Mouse (Mus musculus) hindbrain, embryonic 11.5 days (tissue): Measurements from ENCODE around the gene C2cd4a. TPM values are rescaled to one million over a fixed set of nuclear protein-coding genes. Genes with fewer than 3 reads are reported as not detected.

Experiments used
- ATAC-seq: fragments of 200-750 bp; cut with Nextera tagmentation; 2 replicates; pipeline ENCODE4 v1.8.0; 2017; ENCODE audit warnings: mild to moderate bottlenecking, moderate TSS enrichment, moderate library complexity; ENCODE audit not compliant: low FRiP score
- DNase-seq: peaks from one replicate; pipeline ENCODE4 v3.0.0-alpha.2; 2015; ENCODE audit warnings: low spot score
- H3K27ac ChIP-seq: fragments of 300-500 bp; sonication (generic); 2 replicates; pipeline ENCODE4 v1.5.1; 2014; ENCODE audit warnings: mild to moderate bottlenecking, low read depth, low read length
- H3K27me3 ChIP-seq: fragments of 300-500 bp; sonication (generic); 2 replicates; pipeline ENCODE4 v1.6.1; 2014; ENCODE audit warnings: mild to moderate bottlenecking, low read length, moderate library complexity, mixed read lengths; ENCODE audit not compliant: control insufficient read depth, insufficient read depth
- H3K36me3 ChIP-seq: fragments of 300-500 bp; sonication (generic); 2 replicates; pipeline ENCODE4 v1.6.1; 2014; ENCODE audit warnings: mild to moderate bottlenecking, low read length, moderate library complexity, mixed read lengths; ENCODE audit not compliant: control insufficient read depth, insufficient read depth
- H3K4me1 ChIP-seq: fragments of 300-500 bp; sonication (generic); replicated peaks from 2 replicates; pipeline ENCODE4 v1.6.1; 2014; ENCODE audit warnings: low read length, mixed read lengths; ENCODE audit not compliant: control insufficient read depth, insufficient read depth
- H3K4me2 ChIP-seq: fragments of 300-500 bp; sonication (generic); replicated peaks from 2 replicates; pipeline ENCODE4 v1.6.1; 2014; ENCODE audit warnings: mild to moderate bottlenecking, low read depth, low read length
- H3K4me3 ChIP-seq: fragments of 300-500 bp; sonication (generic); 2 replicates; pipeline ENCODE4 v1.5.1; 2014; ENCODE audit warnings: low read depth, low read length
- H3K9ac ChIP-seq: fragments of 300-500 bp; sonication (generic); 2 replicates; pipeline ENCODE4 v1.6.1; 2014; ENCODE audit warnings: low read depth, low read length
- H3K9me3 ChIP-seq: fragments of 300-500 bp; sonication (generic); 2 replicates; pipeline ENCODE4 v1.6.1; 2016; ENCODE audit warnings: low read length; ENCODE audit not compliant: control insufficient read depth
- WGBS: fragments of 180-500 bp; shearing (Covaris S2); extraction: QIAGEN DNeasy Blood & Tissue Kit; methylation state at CpG from one replicate; pipeline ENCODE4 v1.1.7; 2014; 5-methylcytosine and 5-hydroxymethylcytosine counted together
- polyA plus RNA-seq: library from polyadenylated mRNA; unstranded; fragments of >200 nt; fragmentation: Nextera tagmentation; extraction: Ambion mirVana; gene quantifications from 2 replicates; pipeline ENCODE4 v1.2.1, GENCODE M21; 2014

The C2cd4a gene
- polyA plus RNA-seq: not detected in 2 replicates

GRCm38 (mm10) chr9:67832046-67832605 lies at the start of gene C2cd4a:
C2cd4a (minus strand) TSS chr9:67832330.
- 6% methylated on average over 20 of the region's 20 CpGs for WGBS
- Histone ChIP-seq H3K36me3 (no peaks in the 10 kb centered on the region), H3K9me3 (no peaks in the 10 kb centered on the region), H3K27me3 (peaks cover 40% of the 10 kb centered on the region), H3K9ac (peak within 1 kb of the TSS; percentile 47), H3K4me2 (peak within 1 kb of the TSS; percentile 85), H3K4me3 (peak within 1 kb of the TSS; percentile 45), H3K4me1 (peaks cover 3% of the 10 kb centered on the region; the same call in 1 of the 2 replicates), H3K27ac (no peak within 1 kb of the TSS)
- peak; percentile 54 for DNase-seq
- ATAC-seq: no peak

- Histone ChIP-seq H3K27me3 (no peaks in the 10 kb centered on the region), H3K4me1 (no peaks in the 10 kb centered on the region), H3K9ac (no peak overlapping the region), H3K27ac (no peak overlapping the region), H3K4me3 (no peak overlapping the region), H3K9me3 (no peaks in the 10 kb centered on the region), H3K4me2 (no peak overlapping the region), H3K36me3 (no peaks in the 10 kb centered on the region)
- ATAC-seq (no peak), DNase-seq (no peak)
- WGBS: 91% methylated on average over 11 of the region's 11 CpGs
Measured at GRCm38 (mm10) chr9:67878197-67878769, 46.2 kb upstream of the C2cd4a start.

- H3K27me3 ChIP-seq: no peaks in the 10 kb centered on the region
- no peak overlapping the region for H3K4me2 ChIP-seq
- WGBS: 83% methylated on average over 14 of the region's 14 CpGs
- DNase-seq (no peak), ATAC-seq (no peak)
- no peak overlapping the region for H3K27ac ChIP-seq
- H3K36me3 ChIP-seq: no peaks in the 10 kb centered on the region
- H3K9ac ChIP-seq: no peak overlapping the region
- no peaks in the 10 kb centered on the region for H3K9me3 ChIP-seq
- H3K4me1 ChIP-seq: no peaks in the 10 kb centered on the region
- no peak overlapping the region for H3K4me3 ChIP-seq
Measured at GRCm38 (mm10) chr9:67877081-67877718, 45.1 kb upstream of the C2cd4a start.

DNA sequence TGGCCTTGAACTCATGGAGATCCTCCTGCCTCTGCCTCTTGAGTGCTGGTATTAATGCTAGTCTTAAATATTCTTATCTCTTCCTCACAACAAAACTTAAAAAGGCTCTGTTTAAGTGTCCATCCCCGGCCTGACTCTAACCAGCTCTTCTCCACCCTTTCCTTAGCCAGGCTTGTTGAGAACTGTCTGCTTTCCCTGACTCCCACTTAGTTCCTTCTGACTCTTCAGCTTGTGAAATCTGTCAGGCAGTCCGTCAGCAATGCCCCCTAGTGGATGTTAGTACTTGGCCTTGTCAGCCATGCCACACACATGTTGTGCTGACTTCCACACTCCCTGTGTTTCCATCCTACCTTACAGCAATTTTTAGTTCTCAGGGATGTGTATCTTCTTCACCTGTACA lies 43.2 kb upstream of the C2cd4a start:
- DNase-seq (peak; percentile 26), ATAC-seq (no peak)
- Histone ChIP-seq H3K9ac (no peak overlapping the region), H3K4me1 (no peaks in the 10 kb centered on the region), H3K4me3 (no peak overlapping the region), H3K27ac (no peak overlapping the region), H3K9me3 (no peaks in the 10 kb centered on the region), H3K4me2 (no peak overlapping the region), H3K36me3 (no peaks in the 10 kb centered on the region), H3K27me3 (no peaks in the 10 kb centered on the region)
- WGBS: 55% methylated on average over 2 of the region's 2 CpGs

DNA sequence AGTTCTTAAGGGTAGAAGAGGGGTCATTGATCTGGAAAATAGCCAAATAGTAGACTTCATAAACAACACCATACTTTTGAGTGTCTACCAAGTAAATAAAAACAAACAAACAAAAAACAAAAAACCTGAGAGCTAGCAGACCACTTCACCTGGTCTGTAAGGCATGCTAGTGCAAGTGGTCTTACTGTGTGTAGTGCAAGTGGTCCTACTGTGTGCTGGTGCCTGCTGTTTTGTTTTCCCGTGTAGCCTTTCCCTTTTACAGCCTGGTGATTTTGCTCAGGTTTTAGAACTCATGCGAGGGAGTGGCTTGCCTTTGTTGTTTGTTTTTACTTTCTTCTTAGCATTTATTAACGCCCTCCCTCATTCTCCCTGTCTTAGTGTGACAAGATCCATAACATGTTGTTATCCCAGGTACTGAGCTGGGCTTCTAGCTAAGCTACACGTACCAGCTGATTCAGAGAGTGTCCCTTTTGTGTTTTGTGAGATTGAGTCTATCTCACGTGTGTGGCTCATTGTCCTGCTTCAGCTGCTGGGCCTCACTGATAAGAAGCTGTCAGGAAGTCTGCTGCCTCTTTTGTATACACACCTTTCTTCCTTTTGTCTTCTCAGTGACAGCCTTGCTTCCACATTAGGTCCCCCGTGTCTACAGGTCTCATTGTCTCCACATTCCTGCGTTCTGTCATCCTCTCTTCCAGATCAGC lies 42.5 kb upstream of the C2cd4a start:
- Histone ChIP-seq H3K4me2 (no peak overlapping the region), H3K9ac (no peak overlapping the region), H3K27ac (no peak overlapping the region), H3K9me3 (no peaks in the 10 kb centered on the region), H3K36me3 (no peaks in the 10 kb centered on the region), H3K4me3 (no peak overlapping the region), H3K4me1 (no peaks in the 10 kb centered on the region), H3K27me3 (no peaks in the 10 kb centered on the region)
- ATAC-seq (no peak), DNase-seq (no peak)
- 76% methylated on average over 7 of the region's 7 CpGs for WGBS

GRCm38 (mm10) chr9:67869691-67870450 lies 37.7 kb upstream of the C2cd4a start:
- Histone ChIP-seq H3K9me3 (no peaks in the 10 kb centered on the region), H3K4me3 (no peak overlapping the region), H3K9ac (no peak overlapping the region), H3K27ac (no peak overlapping the region), H3K4me1 (no peaks in the 10 kb centered on the region), H3K4me2 (no peak overlapping the region), H3K27me3 (no peaks in the 10 kb centered on the region), H3K36me3 (no peaks in the 10 kb centered on the region)
- DNase-seq: no peak
- ATAC-seq: no peak
- WGBS: 90% methylated on average over 16 of the region's 16 CpGs

DNA sequence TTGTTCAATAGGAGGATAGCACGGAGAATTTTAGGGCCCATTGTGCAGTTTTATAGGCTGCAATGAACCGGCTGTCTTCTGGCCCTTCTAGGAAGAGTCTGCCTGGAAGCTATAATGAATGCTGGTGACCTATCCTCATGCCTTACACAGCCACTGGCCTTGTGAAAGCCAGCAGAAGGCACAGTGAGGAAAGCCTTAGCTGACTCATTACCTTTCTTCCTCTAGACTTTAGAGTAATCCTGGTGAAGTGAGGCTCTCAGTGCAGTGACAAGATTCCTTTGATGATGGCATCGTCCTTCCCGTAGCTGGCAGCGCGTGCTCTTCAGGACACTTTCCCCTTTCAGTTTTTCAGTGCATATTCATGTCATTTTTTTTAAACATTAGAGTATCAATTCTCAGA lies 35.3 kb upstream of the C2cd4a start:
- H3K4me1 ChIP-seq: no peaks in the 10 kb centered on the region
- H3K9ac ChIP-seq: no peak overlapping the region
- no peak overlapping the region for H3K4me2 ChIP-seq
- no peaks in the 10 kb centered on the region for H3K9me3 ChIP-seq
- no peaks in the 10 kb centered on the region for H3K36me3 ChIP-seq
- ATAC-seq (no peak), DNase-seq (no peak)
- H3K27me3 ChIP-seq: no peaks in the 10 kb centered on the region
- 82% methylated on average over 6 of the region's 6 CpGs for WGBS
- H3K27ac ChIP-seq: no peak overlapping the region
- H3K4me3 ChIP-seq: no peak overlapping the region

DNA sequence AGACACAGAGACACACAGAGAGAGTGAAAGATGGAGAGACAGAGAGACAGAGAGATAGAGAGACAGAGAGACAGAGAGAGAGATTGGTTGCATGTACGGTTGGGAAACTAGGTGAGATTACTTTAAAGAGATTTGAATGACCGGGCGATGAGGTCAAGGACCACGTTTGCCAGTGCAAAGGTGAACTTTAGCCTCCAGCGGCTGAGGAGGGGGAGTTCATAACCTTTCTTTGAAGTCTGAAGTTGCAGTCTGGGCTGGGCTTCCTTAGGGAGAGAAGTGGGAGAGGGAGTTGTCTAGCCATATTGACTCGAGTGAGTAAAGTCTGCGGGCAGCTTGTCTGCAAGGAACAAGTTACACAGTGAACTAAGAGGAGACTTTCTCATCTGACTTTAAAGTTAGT lies 33.3 kb upstream of the C2cd4a start:
- H3K4me1 ChIP-seq: no peaks in the 10 kb centered on the region
- DNase-seq (no peak), ATAC-seq (no peak)
- no peaks in the 10 kb centered on the region for H3K9me3 ChIP-seq
- H3K27me3 ChIP-seq: no peaks in the 10 kb centered on the region
- H3K4me2 ChIP-seq: no peak overlapping the region
- H3K4me3 ChIP-seq: no peak overlapping the region
- 67% methylated on average over 7 of the region's 7 CpGs for WGBS
- no peak overlapping the region for H3K9ac ChIP-seq
- H3K36me3 ChIP-seq: no peaks in the 10 kb centered on the region
- no peak overlapping the region for H3K27ac ChIP-seq
